Mouse (Mus musculus): Measurements from ENCODE around the gene Meox1. TPM values are rescaled to one million over a fixed set of nuclear protein-coding genes. Genes with fewer than 3 reads are reported as not detected.

Gene Meox1
- polyA plus RNA-seq, 1 experiment: 0.16 TPM

- Histone ChIP-seq H3K36me3 (ENCODE audit: control insufficient read depth, insufficient read depth) (no peaks in the 10 kb centered on the region), H3ac (ENCODE audit: control insufficient read depth, insufficient read length) (no peak overlapping the region), H3K79me2 (ENCODE audit: control insufficient read depth, insufficient read depth) (no peaks in the 10 kb centered on the region), H3K4me2 (ENCODE audit: low read depth) (no peak overlapping the region), H3K4me3 (no peak overlapping the region), H3K27me3 (ENCODE audit: control insufficient read depth, insufficient read depth, insufficient read length) (peaks cover 12% of the 10 kb centered on the region)
- TF ChIP-seq TCF12 (IDR thresholded peaks at IDR 0.05; ENCODE audit: insufficient read depth, poor library complexity, severe bottlenecking): no peak
- TF ChIP-seq MYOD1 (IDR thresholded peaks at IDR 0.05; ENCODE audit: control insufficient read depth in 1 of 3, insufficient read length in 2 of 3, low read depth in 2 of 3): no peak
- no peak for TF ChIP-seq POLR2AphosphoS2 (IDR thresholded peaks at IDR 0.05; ENCODE audit: insufficient read length, low read depth)
- no peak for TF ChIP-seq E2F4 (IDR thresholded peaks at IDR 0.05; ENCODE audit: insufficient read depth)
- no peak for TF ChIP-seq MAX (IDR thresholded peaks at IDR 0.05; ENCODE audit: low read depth)
- TF ChIP-seq MYOG (IDR thresholded peaks at IDR 0.05; ENCODE audit: control insufficient read depth in 1 of 3, insufficient read depth in 1 of 3, insufficient read length in 2 of 3, low read depth in 2 of 3): no peak
- no peak for TF ChIP-seq SRF (IDR thresholded peaks at IDR 0.05; ENCODE audit: control insufficient read depth, insufficient read length, low read depth)
- no peak for TF ChIP-seq TCF3 (IDR thresholded peaks at IDR 0.05; ENCODE audit: insufficient read length, low read depth)
- no peak for TF ChIP-seq REST (IDR thresholded peaks at IDR 0.05; ENCODE audit: insufficient read depth, insufficient read length)
- TF ChIP-seq POLR2A (IDR thresholded peaks at IDR 0.05; ENCODE audit: insufficient read length, low read depth): no peak
- no peak for TF ChIP-seq USF1 (IDR thresholded peaks at IDR 0.05; ENCODE audit: low read depth)
- TF ChIP-seq CEBPB (IDR thresholded peaks at IDR 0.05; ENCODE audit: insufficient read depth, poor library complexity, severe bottlenecking): no peak
These were observed 14.5 kb downstream of the Meox1 start for GRCm38 (mm10) chr11:101879672-101880071.

GRCm38 (mm10) chr11:101878696-101879095, 15.5 kb downstream of the Meox1 start:
- Histone ChIP-seq H3ac (ENCODE audit: control insufficient read depth, insufficient read length) (no peak overlapping the region), H3K27me3 (ENCODE audit: control insufficient read depth, insufficient read depth, insufficient read length) (peaks cover 14% of the 10 kb centered on the region), H3K36me3 (ENCODE audit: control insufficient read depth, insufficient read depth) (no peaks in the 10 kb centered on the region), H3K4me3 (no peak overlapping the region), H3K4me2 (ENCODE audit: low read depth) (no peak overlapping the region), H3K79me2 (ENCODE audit: control insufficient read depth, insufficient read depth) (no peaks in the 10 kb centered on the region)
- no peak for TF ChIP-seq MYOD1 (IDR thresholded peaks at IDR 0.05; ENCODE audit: control insufficient read depth in 1 of 3, insufficient read length in 2 of 3, low read depth in 2 of 3)

- no peak overlapping the region for H3K4me2 ChIP-seq (ENCODE audit: low read depth)
- H3K79me2 ChIP-seq (ENCODE audit: control insufficient read depth, insufficient read depth): no peaks in the 10 kb centered on the region
- H3ac ChIP-seq (ENCODE audit: control insufficient read depth, insufficient read length): no peak overlapping the region
- no peak overlapping the region for H3K4me3 ChIP-seq
- no peaks in the 10 kb centered on the region for H3K36me3 ChIP-seq (ENCODE audit: control insufficient read depth, insufficient read depth)
- TF ChIP-seq MYOD1 (IDR thresholded peaks at IDR 0.05; ENCODE audit: control insufficient read depth in 1 of 3, insufficient read length in 2 of 3, low read depth in 2 of 3): no peak
- TF ChIP-seq TCF12 (IDR thresholded peaks at IDR 0.05; ENCODE audit: insufficient read depth, poor library complexity, severe bottlenecking): no peak
- TF ChIP-seq POLR2A (IDR thresholded peaks at IDR 0.05; ENCODE audit: insufficient read length, low read depth): no peak
- no peak for TF ChIP-seq SRF (IDR thresholded peaks at IDR 0.05; ENCODE audit: control insufficient read depth, insufficient read length, low read depth)
- TF ChIP-seq MAX (IDR thresholded peaks at IDR 0.05; ENCODE audit: low read depth): no peak
- TF ChIP-seq POLR2AphosphoS2 (IDR thresholded peaks at IDR 0.05; ENCODE audit: insufficient read length, low read depth): no peak
- no peak for TF ChIP-seq E2F4 (IDR thresholded peaks at IDR 0.05; ENCODE audit: insufficient read depth)
- TF ChIP-seq REST (IDR thresholded peaks at IDR 0.05; ENCODE audit: insufficient read depth, insufficient read length): no peak
- TF ChIP-seq USF1 (IDR thresholded peaks at IDR 0.05; ENCODE audit: low read depth): no peak
- no peak for TF ChIP-seq CEBPB (IDR thresholded peaks at IDR 0.05; ENCODE audit: insufficient read depth, poor library complexity, severe bottlenecking)
- no peak for TF ChIP-seq MYOG (IDR thresholded peaks at IDR 0.05; ENCODE audit: control insufficient read depth in 1 of 3, insufficient read depth in 1 of 3, insufficient read length in 2 of 3, low read depth in 2 of 3)
- no peak for TF ChIP-seq TCF3 (IDR thresholded peaks at IDR 0.05; ENCODE audit: insufficient read length, low read depth)
- peaks cover 23% of the 10 kb centered on the region for H3K27me3 ChIP-seq (ENCODE audit: control insufficient read depth, insufficient read depth, insufficient read length)
These were observed 19.2 kb downstream of the Meox1 start for GRCm38 (mm10) chr11:101874978-101875377.

- no peak overlapping the region for H3K4me2 ChIP-seq (ENCODE audit: low read depth)
- no peak for TF ChIP-seq E2F4 (IDR thresholded peaks at IDR 0.05; ENCODE audit: insufficient read depth)
- TF ChIP-seq MAX (IDR thresholded peaks at IDR 0.05; ENCODE audit: low read depth): no peak
- no peak for TF ChIP-seq USF1 (IDR thresholded peaks at IDR 0.05; ENCODE audit: low read depth)
- TF ChIP-seq TCF12 (IDR thresholded peaks at IDR 0.05; ENCODE audit: insufficient read depth, poor library complexity, severe bottlenecking): no peak
- no peak for TF ChIP-seq TCF3 (IDR thresholded peaks at IDR 0.05; ENCODE audit: insufficient read length, low read depth)
- TF ChIP-seq SRF (IDR thresholded peaks at IDR 0.05; ENCODE audit: control insufficient read depth, insufficient read length, low read depth): no peak
- TF ChIP-seq POLR2A (IDR thresholded peaks at IDR 0.05; ENCODE audit: insufficient read length, low read depth): no peak
- TF ChIP-seq POLR2AphosphoS2 (IDR thresholded peaks at IDR 0.05; ENCODE audit: insufficient read length, low read depth): no peak
- TF ChIP-seq MYOG (IDR thresholded peaks at IDR 0.05; ENCODE audit: control insufficient read depth in 1 of 3, insufficient read depth in 1 of 3, insufficient read length in 2 of 3, low read depth in 2 of 3): no peak
- TF ChIP-seq CEBPB (IDR thresholded peaks at IDR 0.05; ENCODE audit: insufficient read depth, poor library complexity, severe bottlenecking): no peak
- no peak for TF ChIP-seq REST (IDR thresholded peaks at IDR 0.05; ENCODE audit: insufficient read depth, insufficient read length)
- no peak for TF ChIP-seq MYOD1 (IDR thresholded peaks at IDR 0.05; ENCODE audit: control insufficient read depth in 1 of 3, insufficient read length in 2 of 3, low read depth in 2 of 3)
- no peak overlapping the region for H3ac ChIP-seq (ENCODE audit: control insufficient read depth, insufficient read length)
- H3K79me2 ChIP-seq (ENCODE audit: control insufficient read depth, insufficient read depth): no peaks in the 10 kb centered on the region
- no peak overlapping the region for H3K4me3 ChIP-seq
- H3K27me3 ChIP-seq (ENCODE audit: control insufficient read depth, insufficient read depth, insufficient read length): peaks cover 23% of the 10 kb centered on the region
- no peaks in the 10 kb centered on the region for H3K36me3 ChIP-seq (ENCODE audit: control insufficient read depth, insufficient read depth)
These were observed 20.3 kb downstream of the Meox1 start for GRCm38 (mm10) chr11:101873909-101874308.

- Histone ChIP-seq H3K27me3 (ENCODE audit: control insufficient read depth, insufficient read depth, insufficient read length) (peaks cover 23% of the 10 kb centered on the region), H3K4me2 (ENCODE audit: low read depth) (no peak overlapping the region), H3K4me3 (no peak overlapping the region), H3ac (ENCODE audit: control insufficient read depth, insufficient read length) (no peak overlapping the region), H3K79me2 (ENCODE audit: control insufficient read depth, insufficient read depth) (no peaks in the 10 kb centered on the region), H3K36me3 (ENCODE audit: control insufficient read depth, insufficient read depth) (no peaks in the 10 kb centered on the region)
- TF ChIP-seq CEBPB (IDR thresholded peaks at IDR 0.05; ENCODE audit: insufficient read depth, poor library complexity, severe bottlenecking) (no peak), E2F4 (IDR thresholded peaks at IDR 0.05; ENCODE audit: insufficient read depth) (no peak), POLR2A (IDR thresholded peaks at IDR 0.05; ENCODE audit: insufficient read length, low read depth) (no peak), USF1 (IDR thresholded peaks at IDR 0.05; ENCODE audit: low read depth) (no peak), REST (IDR thresholded peaks at IDR 0.05; ENCODE audit: insufficient read depth, insufficient read length) (no peak), SRF (IDR thresholded peaks at IDR 0.05; ENCODE audit: control insufficient read depth, insufficient read length, low read depth) (no peak), MYOG (IDR thresholded peaks at IDR 0.05; ENCODE audit: control insufficient read depth in 1 of 3, insufficient read depth in 1 of 3, insufficient read length in 2 of 3, low read depth in 2 of 3) (no peak), TCF3 (IDR thresholded peaks at IDR 0.05; ENCODE audit: insufficient read length, low read depth) (no peak), MYOD1 (IDR thresholded peaks at IDR 0.05; ENCODE audit: control insufficient read depth in 1 of 3, insufficient read length in 2 of 3, low read depth in 2 of 3) (no peak), MAX (IDR thresholded peaks at IDR 0.05; ENCODE audit: low read depth) (no peak)
These were observed 22.7 kb downstream of the Meox1 start for GRCm38 (mm10) chr11:101871435-101871834.
